Mouse (Mus musculus): ENCODE results near the gene Selenos.
A peak's percentile ranks its signal among the peaks of the same experiment; 100 is the strongest.

Selenos gene

DNA sequence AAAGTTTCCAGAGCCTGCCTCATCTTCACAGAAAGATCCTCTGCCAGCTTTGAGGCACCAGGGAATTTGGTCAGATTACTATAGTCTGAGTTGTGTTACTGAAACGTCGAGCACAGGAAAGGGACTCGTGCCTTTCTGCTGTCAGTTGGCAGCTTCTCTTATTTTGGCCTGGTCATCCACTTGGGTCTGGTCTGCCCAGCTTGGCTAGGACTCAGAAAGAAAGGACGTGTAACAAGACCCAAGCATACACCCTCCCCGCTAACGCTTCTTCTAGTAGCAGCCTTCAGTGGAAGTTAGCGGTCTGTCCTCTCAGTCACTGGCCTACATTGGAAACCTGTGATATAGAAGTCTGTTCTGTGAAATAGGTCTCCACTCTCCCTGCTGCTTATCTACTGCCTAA, 5.1 kb downstream of the Selenos start:
- no peak for DNase-seq (ENCODE audit: low read depth, low spot score)

DNA sequence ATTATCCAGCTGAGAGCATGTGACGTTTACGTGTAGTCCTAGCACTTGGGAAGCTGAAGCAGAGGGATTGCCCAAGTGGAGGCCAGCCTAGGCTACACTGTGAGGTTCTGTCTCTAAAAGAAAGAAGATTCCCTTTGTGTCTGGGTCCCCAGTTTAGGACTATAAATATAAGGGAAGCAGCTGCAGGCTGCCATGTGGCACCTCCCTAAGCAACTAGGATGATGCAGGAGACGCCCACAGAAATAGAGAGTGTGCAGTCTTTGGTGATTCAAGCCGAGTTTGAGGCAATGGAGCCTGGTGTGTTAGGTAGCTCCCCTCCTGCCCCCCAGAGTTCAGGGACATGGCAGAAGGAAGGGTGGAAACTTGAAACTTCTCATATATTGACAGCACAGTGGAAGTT, 8.2 kb downstream of the Selenos start:
- DNase-seq (ENCODE audit: low read depth, low spot score) = no peak

DNA sequence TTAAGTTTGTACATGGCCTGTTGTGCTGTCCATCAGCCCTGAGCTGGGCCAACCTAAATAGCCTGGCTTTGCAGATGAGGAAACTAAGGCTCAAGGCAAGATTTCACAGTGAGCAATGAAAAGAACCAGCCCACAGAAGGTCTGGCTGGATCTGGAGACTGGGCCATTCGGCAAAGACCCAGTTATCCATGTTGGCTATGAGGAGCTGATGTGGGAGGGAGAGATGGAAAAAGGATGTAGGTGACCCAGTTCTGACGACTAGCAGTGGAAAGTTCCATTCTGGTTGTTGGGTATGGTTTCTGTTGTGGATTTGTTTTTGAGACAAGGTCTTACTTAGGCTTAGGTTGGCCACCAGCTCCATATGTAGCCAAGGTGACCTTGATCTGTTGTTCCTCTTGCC, 8.6 kb downstream of the Selenos start:
- DNase-seq (ENCODE audit: low read depth, low spot score) = no peak

DNA sequence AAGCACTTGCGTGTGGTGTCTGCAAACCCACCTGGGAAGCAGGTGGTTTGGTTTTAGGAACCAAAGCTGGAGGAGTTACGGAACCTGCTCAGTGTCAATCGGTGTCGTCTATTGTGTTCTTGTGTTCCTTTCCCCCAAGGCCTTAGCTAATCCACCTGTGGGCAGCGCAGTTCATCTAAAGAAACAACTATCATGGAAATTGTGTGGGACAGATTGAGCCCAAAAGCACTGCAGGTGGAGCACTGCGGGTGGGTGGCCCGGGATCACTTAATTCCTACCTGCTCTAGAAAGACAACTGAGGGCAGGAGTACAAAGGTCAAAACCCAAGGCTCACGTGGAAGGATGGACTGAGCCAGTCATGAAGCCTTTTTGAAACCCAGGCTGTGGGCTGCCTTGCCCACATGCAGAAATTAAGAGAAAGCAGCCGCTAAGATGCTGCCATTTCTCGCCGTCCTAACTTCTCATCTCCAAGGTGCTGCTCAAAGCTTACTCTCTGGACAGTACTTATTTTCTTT, 11.3 kb downstream of the Selenos start:
- no peak for DNase-seq (ENCODE audit: low read depth, low spot score)

- no peak for DNase-seq (ENCODE audit: low read depth, low spot score)
Observed at GRCm38 (mm10) chr7:66091553-66091952, 12.1 kb downstream of the Selenos start.

- DNase-seq (ENCODE audit: low read depth, low spot score) = no peak
Observed at GRCm38 (mm10) chr7:66092656-66093055, 13.2 kb downstream of the Selenos start.

DNA sequence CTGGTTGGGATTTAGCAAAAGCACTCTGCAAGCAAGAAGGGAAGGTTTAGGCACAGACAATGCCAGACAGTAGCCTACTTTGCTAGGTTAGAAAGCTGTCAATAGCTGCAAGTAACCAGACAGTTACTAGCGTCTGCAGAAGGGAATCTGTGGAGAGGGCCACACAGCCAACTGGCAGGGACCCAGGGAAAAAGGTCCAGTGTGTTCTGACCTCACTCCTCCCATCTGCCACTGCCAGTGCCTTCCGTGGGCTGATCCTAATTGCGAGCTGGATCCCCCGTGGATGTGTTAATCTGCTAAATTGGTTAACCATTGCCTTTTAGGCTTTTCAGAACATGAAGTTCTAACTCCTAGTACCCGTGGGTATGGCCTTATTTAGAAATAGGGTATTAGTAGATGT, 14.7 kb downstream of the Selenos start:
- no peak for DNase-seq (ENCODE audit: low read depth, low spot score)

DNA sequence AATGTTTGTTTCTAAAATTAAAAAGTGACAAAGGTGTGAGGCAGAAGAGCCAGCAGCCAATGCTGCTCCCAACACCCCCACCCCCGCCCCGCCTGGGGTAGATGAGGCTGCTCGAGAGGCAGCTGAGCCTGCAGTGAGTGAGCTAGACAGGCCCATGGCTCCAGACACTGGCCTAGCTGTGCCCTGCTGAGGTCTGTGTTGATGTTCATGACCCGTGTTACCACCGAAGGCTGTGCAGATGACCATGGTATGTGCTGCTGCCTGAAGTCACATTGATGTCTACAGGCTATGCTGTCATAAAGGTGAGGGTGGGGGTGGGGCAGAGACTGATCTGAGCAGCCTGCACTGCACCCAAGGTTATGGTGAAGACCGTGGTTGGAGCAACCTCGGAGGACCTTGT, 19.4 kb downstream of the Selenos start:
- no peak for DNase-seq (ENCODE audit: low read depth, low spot score)

- no peak for DNase-seq (ENCODE audit: low read depth, low spot score)
Observed at GRCm38 (mm10) chr7:66101866-66102265, 22.4 kb downstream of the Selenos start.

DNA sequence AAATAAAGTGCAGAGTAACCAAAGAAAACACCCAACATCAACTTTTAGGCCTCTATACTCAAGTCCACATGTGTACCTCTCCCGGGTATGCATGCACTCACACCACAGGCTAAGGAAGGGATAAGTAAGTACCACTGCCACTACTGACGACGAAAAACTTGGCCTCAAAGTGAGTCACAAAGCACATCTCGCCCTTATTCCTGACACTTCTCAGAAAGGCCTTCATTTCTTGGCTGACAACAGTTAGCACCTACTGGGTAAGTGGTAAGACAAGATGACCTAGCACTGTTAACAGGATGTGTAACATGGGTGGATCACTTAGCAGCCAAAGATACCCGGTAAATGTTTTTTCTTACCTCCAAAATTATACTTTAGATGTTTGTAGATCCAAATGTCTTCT, 25.1 kb downstream of the Selenos start:
- DNase-seq (ENCODE audit: low read depth, low spot score) = no peak

DNA sequence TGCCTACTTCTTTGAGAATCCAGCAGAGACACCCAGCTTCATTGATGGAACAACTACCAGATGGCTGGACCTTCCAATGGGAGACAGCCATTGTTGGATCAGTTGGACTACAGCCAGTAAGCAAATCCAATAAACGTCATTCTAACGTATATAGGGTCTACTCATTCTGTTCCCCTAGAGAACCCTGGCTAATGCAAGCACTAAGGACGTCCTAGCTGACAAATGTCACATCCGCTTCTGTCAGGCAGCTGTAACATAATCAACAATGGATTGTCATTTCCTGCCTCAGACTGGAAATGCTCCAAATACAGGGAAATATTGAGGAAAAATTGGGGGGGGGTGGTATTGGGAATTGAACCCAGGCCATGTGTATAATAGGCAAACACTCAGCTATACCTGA, 26.3 kb downstream of the Selenos start:
- DNase-seq (ENCODE audit: low read depth, low spot score) = no peak

DNA sequence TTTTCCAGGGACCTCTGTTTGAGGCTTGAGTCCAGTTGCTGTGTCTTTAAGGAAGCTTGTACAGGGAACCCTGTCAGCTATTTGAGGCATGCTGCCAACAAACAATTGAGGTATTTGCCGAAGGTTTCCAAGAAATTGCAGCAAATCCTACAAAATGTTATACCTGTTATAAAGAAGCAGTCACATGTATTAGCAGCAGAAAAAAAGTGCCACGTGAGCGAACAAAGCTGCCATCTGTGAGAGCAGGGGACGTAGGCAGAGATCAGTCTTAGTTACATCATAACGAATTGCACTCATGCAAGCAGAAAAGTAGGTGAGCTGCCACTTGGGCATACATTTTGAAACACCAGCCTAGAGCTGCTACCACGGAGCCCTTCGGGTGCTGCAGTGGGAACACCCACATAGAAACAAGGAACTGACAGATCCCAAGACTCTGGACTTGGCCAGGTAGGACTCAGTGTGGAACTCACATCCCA, 27.2 kb downstream of the Selenos start:
- no peak for DNase-seq (ENCODE audit: low read depth, low spot score)

DNA sequence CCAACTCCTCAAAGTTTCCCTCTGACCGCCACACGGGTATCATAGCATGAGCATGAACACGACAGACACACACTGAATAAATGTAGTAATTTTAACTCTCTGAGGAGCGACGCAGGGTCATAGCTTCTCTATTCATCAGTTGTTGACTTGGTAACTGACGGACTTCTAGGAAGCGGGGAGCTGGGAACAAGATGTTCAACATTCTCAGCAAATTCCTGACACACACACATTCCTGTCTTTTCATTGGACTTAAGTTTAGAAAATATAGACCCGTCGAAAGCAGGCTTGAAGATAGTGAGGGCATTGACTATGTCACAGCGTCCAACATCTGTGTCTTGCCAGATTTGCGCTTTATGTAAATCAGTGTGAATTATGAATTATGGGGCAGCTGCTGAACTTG, 27.8 kb downstream of the Selenos start:
- DNase-seq (ENCODE audit: low read depth, low spot score) = no peak

DNA sequence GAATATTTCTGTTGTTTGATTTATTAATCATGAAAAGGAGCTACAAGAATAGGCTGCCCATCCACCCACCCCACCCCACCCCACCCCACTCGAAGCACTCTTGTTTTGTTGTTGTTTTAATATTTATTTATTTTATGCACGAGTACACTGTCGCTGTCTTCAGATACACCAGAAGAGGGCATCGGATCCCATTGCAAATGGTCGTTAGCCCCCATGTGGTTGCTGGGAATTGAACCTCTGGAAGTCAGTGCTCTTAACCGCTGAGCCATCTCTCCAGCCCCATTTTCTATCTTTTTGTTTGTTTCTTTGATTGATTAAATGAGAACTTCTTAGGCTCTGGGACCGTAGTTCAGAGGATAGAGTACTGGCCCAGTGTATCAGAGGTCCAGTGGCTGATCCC, 28.5 kb downstream of the Selenos start:
- DNase-seq (ENCODE audit: low read depth, low spot score) = peak; percentile 60

GRCm38 (mm10) chr7:66108961-66109854, 29.8 kb downstream of the Selenos start, which contains the start of gene Chsy1:
Gene Chsy1 (plus strand): TSS chr7:66109515.
- peak; percentile 90 for DNase-seq (ENCODE audit: low read depth, low spot score)

- peak; percentile 27 for DNase-seq (ENCODE audit: low read depth, low spot score)
Observed at GRCm38 (mm10) chr7:66109855-66110635, 30.6 kb downstream of the Selenos start.

DNA sequence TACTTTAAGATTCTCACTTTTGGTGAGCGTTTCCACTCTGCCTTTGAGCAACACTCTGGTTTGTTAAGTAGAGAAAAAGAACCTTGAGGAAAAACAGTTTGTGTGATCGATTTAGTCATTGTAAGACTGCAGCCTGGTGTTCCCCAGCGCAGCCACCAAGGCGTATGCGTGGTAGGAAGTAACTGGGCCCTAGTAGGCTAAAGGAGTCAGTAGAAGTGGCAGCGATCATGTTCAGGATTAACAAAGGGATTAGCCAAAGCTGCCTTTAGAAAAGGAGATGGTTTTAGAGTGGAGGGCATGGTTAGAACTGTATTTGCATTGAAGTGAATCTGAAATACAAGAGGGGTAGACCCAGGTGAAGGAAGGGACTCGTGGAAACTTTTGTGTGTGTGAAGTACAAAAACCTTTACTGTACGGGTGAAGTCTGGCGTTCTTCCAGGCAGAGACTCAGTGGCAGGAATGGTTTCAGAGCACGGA, 31.2 kb downstream of the Selenos start:
- peak; percentile 27 for DNase-seq (ENCODE audit: low read depth, low spot score)

DNA sequence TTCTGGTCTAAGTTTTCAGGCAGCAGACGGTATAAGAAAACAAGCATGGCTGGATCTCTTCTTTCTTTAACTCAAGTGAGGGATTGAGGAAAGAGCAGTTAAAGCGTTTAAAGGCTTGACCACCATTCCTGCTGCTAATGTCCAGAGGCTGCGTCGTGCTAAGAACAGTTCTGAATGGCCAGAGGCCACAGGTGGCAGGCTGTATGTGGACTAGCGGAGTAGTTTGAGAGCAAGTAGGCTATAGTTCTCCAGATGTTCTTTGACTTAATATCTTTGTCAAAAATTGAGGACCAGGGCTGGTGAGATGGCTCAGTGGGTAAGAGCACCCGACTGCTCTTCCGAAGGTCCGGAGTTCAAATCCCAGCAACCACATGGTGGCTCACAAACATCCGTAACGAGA, 31.8 kb downstream of the Selenos start:
- no peak for DNase-seq (ENCODE audit: low read depth, low spot score)

- DNase-seq (ENCODE audit: low read depth, low spot score) = no peak
Observed at GRCm38 (mm10) chr7:66113561-66113960, 34.1 kb downstream of the Selenos start.

GRCm38 (mm10) chr7:66115821-66116343, 36.4 kb downstream of the Selenos start:
- no peak for DNase-seq (ENCODE audit: low read depth, low spot score)

DNA sequence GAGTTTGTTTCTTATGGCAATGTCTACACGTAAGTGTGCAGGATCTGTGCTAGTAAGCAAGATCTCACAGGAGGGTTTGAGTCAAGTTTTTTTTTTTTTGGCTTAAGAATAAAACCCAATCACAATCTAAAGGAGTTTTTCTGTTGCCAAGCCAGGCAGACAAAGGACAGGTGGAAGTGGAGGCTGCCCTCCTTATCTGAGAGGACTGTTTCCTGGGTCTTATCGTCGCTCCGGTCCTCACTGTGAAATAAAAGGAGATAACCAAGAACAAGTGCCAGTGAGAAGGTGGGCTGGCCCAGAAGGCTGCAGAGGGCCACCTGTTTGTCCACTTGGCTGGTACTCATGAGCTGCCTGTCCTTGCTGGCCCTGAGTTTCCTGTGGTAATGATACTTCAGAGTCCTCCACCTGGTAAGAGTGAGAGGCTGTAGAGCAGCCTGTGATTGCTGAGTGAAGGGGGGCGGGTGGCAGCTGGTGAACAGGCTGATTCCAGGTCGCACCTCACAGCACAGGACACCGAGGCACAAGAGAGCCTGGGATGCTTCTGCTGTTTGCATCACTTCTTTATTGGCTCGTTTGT, 37.5 kb downstream of the Selenos start:
- no peak for DNase-seq (ENCODE audit: low read depth, low spot score)

- DNase-seq (ENCODE audit: low read depth, low spot score) = no peak
Observed at GRCm38 (mm10) chr7:66118046-66118445, 38.6 kb downstream of the Selenos start.

Measured in ES-CJ7 (cell line).